Mouse (Mus musculus): ENCODE data around the gene Klk10. TPM values are rescaled to one million over a fixed set of nuclear protein-coding genes. Genes with fewer than 3 reads are reported as not detected.
A peak's percentile ranks its signal among the peaks of the same experiment; 100 is the strongest.

Klk10 gene
- polyA plus RNA-seq, 3 experiments from 2014 or later: 0.73 TPM; not detected in 2

- ATAC-seq: peak; percentile 57
These were observed 16.5 kb downstream of the Klk10 start, which contains the start of gene Klk8 for GRCm38 (mm10) chr7:43797333-43797769. Gene Klk8 (plus strand): TSS chr7:43797577.

- peak; percentile 85 for ATAC-seq
These were observed 17.1 kb downstream of the Klk10 start for GRCm38 (mm10) chr7:43797844-43798462.

- no peak for ATAC-seq
These were observed 19.0 kb downstream of the Klk10 start for GRCm38 (mm10) chr7:43799876-43800275.

GRCm38 (mm10) chr7:43810994-43811393, 30.2 kb downstream of the Klk10 start, which contains the start of gene Klk7:
Gene Klk7 (plus strand): TSS chr7:43811294.
- ATAC-seq: no peak

- no peak for ATAC-seq
These were observed 34.4 kb downstream of the Klk10 start for GRCm38 (mm10) chr7:43815211-43815610.

GRCm38 (mm10) chr7:43816746-43817145, 35.9 kb downstream of the Klk10 start:
- ATAC-seq: no peak

- ATAC-seq: no peak
These were observed 40.7 kb downstream of the Klk10 start for GRCm38 (mm10) chr7:43821581-43821980.

- no peak for ATAC-seq
These were observed 43.4 kb downstream of the Klk10 start, which contains the start of gene Klk6 for GRCm38 (mm10) chr7:43824199-43824598. Gene Klk6 (plus strand): TSS chr7:43824499.

GRCm38 (mm10) chr7:43826056-43826455, 45.2 kb downstream of the Klk10 start:
- ATAC-seq: no peak

- no peak for ATAC-seq
These were observed 46.9 kb downstream of the Klk10 start for GRCm38 (mm10) chr7:43827706-43828105.

- no peak for ATAC-seq
These were observed 48.2 kb downstream of the Klk10 start for GRCm38 (mm10) chr7:43829006-43829405.

Other genes starting within 250 kb of the Klk10 start
- gene Cd33, start 236.6 kb upstream of the Klk10 start, polyA plus RNA-seq (2017; shearing (Covaris generic)): under 1 TPM in 1 of 3 experiments, not detected in 2; 0.39 TPM
- 1 to 10 TPM; 2.8 to 4.3 (median 3.3) TPM for gene Zfp658, start 218.8 kb upstream of the Klk10 start, polyA plus RNA-seq (2017; shearing (Covaris generic))
- 10 to 100 TPM; 10.7 to 11.7 (median 11.7) TPM for gene Zfp719, start 201.4 kb upstream of the Klk10 start, polyA plus RNA-seq (2017; shearing (Covaris generic))
- not detected for gene Zfp819, start 173.9 kb upstream of the Klk10 start, polyA plus RNA-seq (2017; shearing (Covaris generic))
- gene Ceacam18, start 146.3 kb upstream of the Klk10 start, polyA plus RNA-seq (2017; shearing (Covaris generic)): not detected
- gene Siglece, start 120.9 kb upstream of the Klk10 start, polyA plus RNA-seq (2017; shearing (Covaris generic)): under 1 TPM; 0.45 to 0.78 (median 0.51) TPM
- 1 to 10 TPM; 1.1 to 2.0 (median 1.3) TPM for gene Ctu1, start 109.0 kb upstream of the Klk10 start, polyA plus RNA-seq (2017; shearing (Covaris generic))
- not detected for gene Klk14, start 90.6 kb upstream of the Klk10 start, polyA plus RNA-seq (2017; shearing (Covaris generic))
- under 1 TPM in 1 of 3 experiments, not detected in 2; 0.38 TPM for gene Klk13, start 68.5 kb upstream of the Klk10 start, polyA plus RNA-seq (2017; shearing (Covaris generic))
- not detected for gene Klk12, start 12.1 kb upstream of the Klk10 start, polyA plus RNA-seq (2017; shearing (Covaris generic))
- gene Klk11, start 6.4 kb upstream of the Klk10 start, polyA plus RNA-seq (2017; shearing (Covaris generic)): under 1 TPM in 1 of 3 experiments, not detected in 2; 0.46 TPM
- gene Klk9, start 10.9 kb downstream of the Klk10 start, polyA plus RNA-seq (2017; shearing (Covaris generic)): not detected
- 100 to 1,000 TPM; 127 to 173 (median 148) TPM for gene Klk8, start 16.5 kb downstream of the Klk10 start, polyA plus RNA-seq (2017; shearing (Covaris generic))
- under 1 TPM in 1 of 3 experiments, not detected in 2; 0.17 TPM for gene Klk7, start 30.3 kb downstream of the Klk10 start, polyA plus RNA-seq (2017; shearing (Covaris generic))
- gene Klk6, start 43.5 kb downstream of the Klk10 start, polyA plus RNA-seq (2017; shearing (Covaris generic)): under 1 TPM in 1 of 3 experiments, not detected in 2; 0.52 TPM
- not detected for gene Klk5, start 60.9 kb downstream of the Klk10 start, polyA plus RNA-seq (2017; shearing (Covaris generic))
- gene Klk4, start 100.1 kb downstream of the Klk10 start, polyA plus RNA-seq (2017; shearing (Covaris generic)): not detected
- not detected for gene Klk15, start 152.7 kb downstream of the Klk10 start, polyA plus RNA-seq (2017; shearing (Covaris generic))
- gene Klk1b8, start 169.6 kb downstream of the Klk10 start, polyA plus RNA-seq (2017; shearing (Covaris generic)): not detected
- not detected for gene Klk1b1, start 185.7 kb downstream of the Klk10 start, polyA plus RNA-seq (2017; shearing (Covaris generic))
- gene Klk1b9, start 195.0 kb downstream of the Klk10 start, polyA plus RNA-seq (2017; shearing (Covaris generic)): 1 to 10 TPM in 2 of 3 experiments, not detected in 1; 1.5 to 2.8 TPM
- gene Klk1b11, start 214.8 kb downstream of the Klk10 start, polyA plus RNA-seq (2017; shearing (Covaris generic)): not detected
- not detected for gene Klk1b26, start 231.1 kb downstream of the Klk10 start, polyA plus RNA-seq (2017; shearing (Covaris generic))